Mouse (Mus musculus): ENCODE measurements around the gene Pde4d.

The Pde4d gene

GRCm38 (mm10) chr13:109238670-109239069, 788.9 kb downstream of the Pde4d start:
- ChIA-PET POLR2A (interaction anchor here in 3 of 4 experiments (0.6 to 4.5 kb wide), 13 partner anchors 8 to 388 kb away, joined by 3 to 33 read pairs (median 5); no protein-coding TSS in a partner anchor), CTCF (interaction anchor here in 3 of 4 experiments (0.6 to 1.5 kb wide), 5 partner anchors 9 to 309 kb away, joined by 3 to 8 read pairs (median 5); no protein-coding TSS in a partner anchor)

GRCm38 (mm10) chr13:109239296-109239695, 789.5 kb downstream of the Pde4d start:
- ChIA-PET CTCF (interaction anchor here (0.6 to 1.5 kb wide), 8 partner anchors 10 to 908 kb away, joined by 3 to 8 read pairs (median 4); no protein-coding TSS in a partner anchor), POLR2A (interaction anchor here in 3 of 4 experiments (0.5 to 4.5 kb wide), 14 partner anchors 9 to 387 kb away, joined by 3 to 33 read pairs (median 4); no protein-coding TSS in a partner anchor)

GRCm38 (mm10) chr13:109242456-109243050, 792.8 kb downstream of the Pde4d start:
- ChIA-PET POLR2A (interaction anchor here in 3 of 4 experiments (0.6 to 1.6 kb wide), 3 partner anchors 18 to 1076 kb away, joined by 6 to 9 read pairs (median 6); no protein-coding TSS in a partner anchor), CTCF (interaction anchor here in 1 of 4 experiments (0.6 kb wide), 1 partner anchor 341 kb away, joined by 3 read pairs; no protein-coding TSS in a partner anchor)

- ChIA-PET POLR2A (interaction anchor here in 2 of 4 experiments (1.0 to 1.6 kb wide), 2 partner anchors 17 kb away, joined by 6 to 9 read pairs; no protein-coding TSS in a partner anchor), CTCF (no interaction called here)
Measured at GRCm38 (mm10) chr13:109243160-109243559, 793.4 kb downstream of the Pde4d start.

GRCm38 (mm10) chr13:109247061-109247460, 797.3 kb downstream of the Pde4d start:
- POLR2A ChIA-PET, result interaction anchor here in 3 of 4 experiments (0.5 to 2.6 kb wide), 6 partner anchors 13 to 705 kb away, joined by 3 to 12 read pairs (median 4); no protein-coding TSS in a partner anchor
- CTCF ChIA-PET, result no interaction called here

- ChIA-PET CTCF (no interaction called here), POLR2A (interaction anchor here in 1 of 4 experiments (0.9 to 2.4 kb wide), 3 partner anchors 11 to 12 kb away, joined by 3 to 7 read pairs (median 7); no protein-coding TSS in a partner anchor)
Measured at GRCm38 (mm10) chr13:109249315-109249714, 799.6 kb downstream of the Pde4d start.

- ChIA-PET CTCF (no interaction called here), POLR2A (interaction anchor here in 1 of 4 experiments (0.8 kb wide), 1 partner anchor 15 kb away, joined by 3 read pairs; no protein-coding TSS in a partner anchor)
Measured at GRCm38 (mm10) chr13:109255634-109256033, 805.9 kb downstream of the Pde4d start.

GRCm38 (mm10) chr13:109260220-109260795, 810.6 kb downstream of the Pde4d start:
- POLR2A ChIA-PET, result interaction anchor here in 3 of 4 experiments (0.6 to 3.4 kb wide), 52 partner anchors 8 to 1110 kb away, joined by 3 to 33 read pairs (median 4); partner anchors contain the start of gene Depdc1b (in 1 of the 3)
- CTCF ChIA-PET, result interaction anchor here in 3 of 4 experiments (0.5 to 1.2 kb wide), 3 partner anchors 31 to 197 kb away, joined by 4 to 8 read pairs (median 4); no protein-coding TSS in a partner anchor

GRCm38 (mm10) chr13:109260796-109261516, 811.2 kb downstream of the Pde4d start:
- ChIA-PET POLR2A (interaction anchor here in 3 of 4 experiments (0.6 to 3.4 kb wide), 51 partner anchors 7 to 1042 kb away, joined by 3 to 33 read pairs (median 4); partner anchors contain the start of gene Depdc1b (in 1 of the 3)), CTCF (interaction anchor here in 2 of 4 experiments (0.5 to 1.2 kb wide), 2 partner anchors 31 to 197 kb away, joined by 4 to 8 read pairs; no protein-coding TSS in a partner anchor)

- POLR2A ChIA-PET, result interaction anchor here (0.6 to 3.4 kb wide), 26 partner anchors 8 to 1306 kb away, joined by 3 to 33 read pairs (median 4); partner anchors contain the start of gene Depdc1b (in 1 of the 4)
- CTCF ChIA-PET, result no interaction called here
Measured at GRCm38 (mm10) chr13:109261642-109262220, 812.0 kb downstream of the Pde4d start.

GRCm38 (mm10) chr13:109262501-109262900, 812.8 kb downstream of the Pde4d start:
- POLR2A ChIA-PET, result interaction anchor here (0.6 to 2.7 kb wide), 7 partner anchors 12 to 1307 kb away, joined by 3 to 12 read pairs (median 3); no protein-coding TSS in a partner anchor
- CTCF ChIA-PET, result no interaction called here

GRCm38 (mm10) chr13:109263833-109264232, 814.1 kb downstream of the Pde4d start:
- CTCF ChIA-PET, result interaction anchor here in 1 of 4 experiments (0.7 kb wide), 1 partner anchor 1922 kb away, joined by 3 read pairs; no protein-coding TSS in a partner anchor
- POLR2A ChIA-PET, result interaction anchor here in 1 of 4 experiments (0.6 to 2.3 kb wide), 6 partner anchors 9 to 785 kb away, joined by 3 to 8 read pairs (median 4); no protein-coding TSS in a partner anchor

GRCm38 (mm10) chr13:109268253-109268652, 818.5 kb downstream of the Pde4d start:
- ChIA-PET POLR2A (interaction anchor here in 3 of 4 experiments (0.5 to 2.1 kb wide), 8 partner anchors 8 to 469 kb away, joined by 3 to 8 read pairs (median 3); no protein-coding TSS in a partner anchor), CTCF (interaction anchor here in 1 of 4 experiments (0.7 kb wide), 1 partner anchor 12 kb away, joined by 4 read pairs; no protein-coding TSS in a partner anchor)

- POLR2A ChIA-PET, result interaction anchor here in 3 of 4 experiments (0.5 to 2.1 kb wide), 9 partner anchors 8 to 438 kb away, joined by 3 to 8 read pairs (median 3); no protein-coding TSS in a partner anchor
- CTCF ChIA-PET, result interaction anchor here in 1 of 4 experiments (0.6 to 0.7 kb wide), 2 partner anchors 11 to 12 kb away, joined by 3 to 4 read pairs; no protein-coding TSS in a partner anchor
Measured at GRCm38 (mm10) chr13:109268659-109269322, 819.0 kb downstream of the Pde4d start.

- ChIA-PET POLR2A (interaction anchor here in 1 of 4 experiments (0.6 to 3.2 kb wide), 5 partner anchors 8 to 15 kb away, joined by 3 to 12 read pairs (median 3); no protein-coding TSS in a partner anchor), CTCF (no interaction called here)
Measured at GRCm38 (mm10) chr13:109274869-109275268, 825.1 kb downstream of the Pde4d start.

- POLR2A ChIA-PET, result interaction anchor here in 1 of 4 experiments (1.6 to 2.1 kb wide), 2 partner anchors 9 to 13 kb away, joined by 3 to 8 read pairs; no protein-coding TSS in a partner anchor
- CTCF ChIA-PET, result no interaction called here
Measured at GRCm38 (mm10) chr13:109277792-109278191, 828.0 kb downstream of the Pde4d start.

GRCm38 (mm10) chr13:109278504-109278912, 828.8 kb downstream of the Pde4d start:
- ChIA-PET CTCF (no interaction called here), POLR2A (interaction anchor here in 2 of 4 experiments (1.2 to 2.5 kb wide), 4 partner anchors 9 to 18 kb away, joined by 4 to 8 read pairs (median 6); no protein-coding TSS in a partner anchor)
